In genomic region chr6:93004587-93005240, GRCm38 (mm10) we compare ENCODE assay signal across 12 mouse cellular contexts.
DNase-seq lines count a peak whose midpoint lies in the region; ATAC-seq and TF ChIP-seq lines count a peak whose summit lies in the region.
"Had no signal": no experiment of that assay in that cellular context is flagged by ENCODE, and none has a peak within 500 bp of the region (broad histone marks: within the 10 kb centered on the region; RNA-seq: fewer than 3 reads in every experiment).

No protein-coding gene starts in this region.

- peaks cover 15% of the 10 kb centered on the region for H3K4me1 ChIP-seq in lung, embryonic 15.5 days
- H3K4me1 ChIP-seq in lung, adult 2 months (ENCODE audit: control insufficient read depth, insufficient read depth, low read length), result no peaks in the 10 kb centered on the region; the same call in 1 of the 2 replicates
- H3K4me1 ChIP-seq in intestine, embryonic 16.5 days (ENCODE audit: control insufficient read depth, insufficient read depth, low read length), result 0 out of 2 replicates have a peak, but pooled peaks cover 3% of the 10 kb centered on the region
- H3K4me1 ChIP-seq: liver, embryonic 12.5 days had no signal

- no peak for TF ChIP-seq CTCF in lung, adult 2 months (IDR thresholded peaks at IDR 0.05; ENCODE audit: insufficient read depth, low read length)

- H3K4me3 ChIP-seq in lung, embryonic 15.5 days, result no peak overlapping the region
- no peak overlapping the region for H3K4me3 ChIP-seq in lung, adult 2 months (replicated peaks; ENCODE audit: extremely low read depth, low read depth, low read length)
- H3K4me3 ChIP-seq in intestine, embryonic 16.5 days (ENCODE audit: low read length), result no peak overlapping the region
- H3K4me3 ChIP-seq: liver, embryonic 12.5 days had no signal

- no peaks in the 10 kb centered on the region for H3K27me3 ChIP-seq in lung, embryonic 15.5 days
- no peaks in the 10 kb centered on the region for H3K27me3 ChIP-seq in intestine, embryonic 16.5 days (replicated peaks; ENCODE audit: control insufficient read depth, insufficient read depth, low read length)
- H3K27me3 ChIP-seq: liver, embryonic 12.5 days had no signal

- peak; percentile 16 to 26 for DNase-seq in cerebellum, postnatal 14 days
- DNase-seq in cerebellum, postnatal 36 days, result no peak
- DNase-seq in lung, adult 2 months, result no peak
- peak; percentile 65 for DNase-seq in adrenal gland, postnatal 25 days
- no peak for DNase-seq in gastrocnemius, postnatal 4 days (ENCODE audit: low spot score in 2 of 2)
- no peak for DNase-seq in right cerebral cortex, postnatal 14 days
- DNase-seq: cerebellum, adult 11 months; gastrocnemius, postnatal 25 days had no signal

- no peak for TF ChIP-seq POLR2A in lung, adult 2 months (IDR thresholded peaks at IDR 0.05; ENCODE audit: borderline replicate concordance, extremely low read depth, low read depth, low read length)

- H3K4me2 ChIP-seq in lung, embryonic 15.5 days, result no peak overlapping the region
- H3K4me2 ChIP-seq in intestine, embryonic 16.5 days (ENCODE audit: low read depth, low read length), result no peak overlapping the region
- H3K4me2 ChIP-seq: liver, embryonic 12.5 days had no signal

- no peaks in the 10 kb centered on the region for H3K36me3 ChIP-seq in lung, embryonic 15.5 days
- H3K36me3 ChIP-seq in intestine, embryonic 16.5 days (ENCODE audit: control insufficient read depth, insufficient read depth, low read length), result no peaks in the 10 kb centered on the region
- H3K36me3 ChIP-seq: liver, embryonic 12.5 days had no signal

- no peak overlapping the region for H3K9ac ChIP-seq in lung, embryonic 15.5 days
- no peak overlapping the region for H3K9ac ChIP-seq in intestine, embryonic 16.5 days (ENCODE audit: low read depth, low read length)
- H3K9ac ChIP-seq: liver, embryonic 12.5 days had no signal

- H3K27ac ChIP-seq in lung, embryonic 15.5 days, result no peak overlapping the region
- no peak overlapping the region for H3K27ac ChIP-seq in intestine, embryonic 16.5 days (ENCODE audit: low read length)
- H3K27ac ChIP-seq: liver, embryonic 12.5 days had no signal

- H3K9me3 ChIP-seq in lung, embryonic 15.5 days, result no peaks in the 10 kb centered on the region
- no peaks in the 10 kb centered on the region for H3K9me3 ChIP-seq in intestine, embryonic 16.5 days (ENCODE audit: control insufficient read depth, low read length)
- H3K9me3 ChIP-seq: liver, embryonic 12.5 days had no signal

- ATAC-seq in lung, embryonic 15.5 days (ENCODE audit: borderline replicate concordance, extremely low read depth, low FRiP score, low TSS enrichment), result peak; percentile 52; the same call in 1 of the 2 replicates
- peak; percentile 63; the same call in 1 of the 2 replicates for ATAC-seq in intestine, embryonic 16.5 days
- ATAC-seq: activated CD4-positive, CD25-positive, alpha-beta regulatory T cell, adult 4 months; liver, embryonic 12.5 days had no signal

- WGBS in lung, embryonic 15.5 days, result 19% methylated on average over 3 of the region's 3 CpGs
- 39% methylated on average over 3 of the region's 3 CpGs for whole genome bisulfite sequencing in lung, adult 2 months
- 30% methylated on average over 3 of the region's 3 CpGs for WGBS in intestine, embryonic 16.5 days

Comparison
In these comparisons a context has a peak if more than half of its experiments do, and no peak if none do; other contexts are left out.
1. DNase-seq: peak in cerebellum, postnatal 14 days (2 of 2) and adrenal gland, postnatal 25 days (single experiment); none in cerebellum, postnatal 36 days (0 of 2), lung, adult 2 months (single experiment), gastrocnemius, postnatal 4 days (0 of 2) and right cerebral cortex, postnatal 14 days (single experiment).